Mouse (Mus musculus) CH12.LX (cell line): ENCODE measurements at regions not wholly inside any gene's neighbourhood (a gene's known extent, or its start where the extent isn't known, plus 50 kb on each side); places are given as distances from the start of the nearest gene placed in this dataset.

ENCODE experiments used
- DNase-seq: peaks from one replicate; pipeline ENCODE4 v3.0.0-alpha.2; 2013; ENCODE audit errors: extremely low read depth
- H3K27ac ChIP-seq: 2 replicates; pipeline ENCODE4 v1.5.1; 2012; ENCODE audit warnings: low read depth, mild to moderate bottlenecking, control low read depth, moderate library complexity; ENCODE audit not compliant: insufficient read depth
- H3K27me3 ChIP-seq: replicated peaks from 2 replicates; pipeline ENCODE3; 2012; ENCODE audit warnings: inconsistent platforms
- H3K36me3 ChIP-seq, 2 experiments: replicated peaks in 1 of 2; 2 replicates each; pipeline versions ENCODE3 to v1.6.1; 2012; ENCODE audit warnings: inconsistent platforms in 1 of 2, low read length in 1 of 2, mild to moderate bottlenecking in 1 of 2, mixed read lengths in 1 of 2, moderate library complexity in 1 of 2; ENCODE audit not compliant: control insufficient read depth in 1 of 2, insufficient read depth in 1 of 2
- H3K4me1 ChIP-seq, 2 experiments: 2 replicates each; pipeline ENCODE4 v1.6.1; 2012; ENCODE audit warnings: inconsistent platforms in 1 of 2, moderate library complexity in 1 of 2; ENCODE audit not compliant: insufficient read depth in 2 of 2, control insufficient read depth in 1 of 2
- H3K4me2 ChIP-seq: 2 replicates; pipeline ENCODE4 v1.6.1; 2012; ENCODE audit warnings: low read depth, mild to moderate bottlenecking, control low read depth; ENCODE audit not compliant: poor library complexity, insufficient read depth, severe bottlenecking
- H3K4me3 ChIP-seq, 3 experiments: fragments of 150-350 bp in 1 of 3; sonication (generic) in 1 of 3; replicated peaks in 1 of 3; 2 replicates each; pipeline versions ENCODE3 to v1.5.1; 2011 to 2012; ENCODE audit warnings: low read depth in 2 of 3, low read length in 2 of 3, mild to moderate bottlenecking in 2 of 3, moderate library complexity in 2 of 3, control low read depth in 1 of 3, improper control_type of control experiment in 1 of 3, inconsistent platforms in 1 of 3, mixed read lengths in 1 of 3; ENCODE audit not compliant: poor library complexity in 1 of 3
- H3K79me2 ChIP-seq: replicated peaks from 2 replicates; pipeline ENCODE4 v1.6.1; 2012; ENCODE audit warnings: mild to moderate bottlenecking, moderate library complexity; ENCODE audit not compliant: control insufficient read depth, poor library complexity, insufficient read depth, severe bottlenecking; ENCODE audit errors: extremely low read depth
- H3K9ac ChIP-seq: 2 replicates; pipeline ENCODE4 v1.6.1; 2012; ENCODE audit warnings: low read depth, mild to moderate bottlenecking, control low read depth, moderate library complexity; ENCODE audit not compliant: insufficient read depth
- H3K9me3 ChIP-seq: replicated peaks from 2 replicates; pipeline ENCODE3; 2012; ENCODE audit warnings: low read length, inconsistent platforms, mixed read lengths
- CHD2 ChIP-seq: IDR thresholded peaks from 2 replicates; pipeline ENCODE4 v1.6.1; 2011; ENCODE audit warnings: low read length, improper control_type of control experiment
- CTCF ChIP-seq, 2 experiments: IDR thresholded peaks in 1 of 2; conservative IDR thresholded peaks in 1 of 2; 2 replicates each; pipeline ENCODE4 v1.5.1; 2011 to 2012; ENCODE audit warnings: low read depth in 2 of 2, low read length in 2 of 2, improper control_type of control experiment in 1 of 2, inconsistent platforms in 1 of 2, mild to moderate bottlenecking in 1 of 2, moderate library complexity in 1 of 2
- GABPA ChIP-seq: IDR thresholded peaks from 2 replicates; pipeline ENCODE4 v1.6.1; 2012; ENCODE audit warnings: low read depth, low read length, improper control_type of control experiment, inconsistent platforms; ENCODE audit not compliant: insufficient replicate concordance
- IRF4 ChIP-seq: IDR thresholded peaks from 2 replicates; pipeline ENCODE4 v1.6.1; 2014; ENCODE audit warnings: low read depth, mild to moderate bottlenecking, inconsistent platforms, low read length, improper control_type of control experiment
- MAFK ChIP-seq: IDR thresholded peaks from 2 replicates; pipeline ENCODE4 v1.6.1; 2011; ENCODE audit warnings: low read length, improper control_type of control experiment; ENCODE audit not compliant: insufficient replicate concordance
- MAX ChIP-seq: IDR thresholded peaks from 2 replicates; pipeline ENCODE4 v1.6.1; 2011; ENCODE audit warnings: low read length, improper control_type of control experiment
- MAZ ChIP-seq: IDR thresholded peaks from 2 replicates; pipeline ENCODE4 v1.6.1; 2012; ENCODE audit warnings: low read depth, mild to moderate bottlenecking, inconsistent platforms, low read length, improper control_type of control experiment, moderate library complexity
- MEF2A ChIP-seq: IDR thresholded peaks from 2 replicates; pipeline ENCODE4 v1.6.1; 2014; ENCODE audit warnings: low read depth, mild to moderate bottlenecking, inconsistent platforms, low read length, improper control_type of control experiment, borderline replicate concordance
- MXI1 ChIP-seq: IDR thresholded peaks from 2 replicates; pipeline ENCODE4 v1.6.1; 2011; ENCODE audit warnings: mild to moderate bottlenecking, low read depth, low read length, improper control_type of control experiment
- MYC ChIP-seq: IDR thresholded peaks from 2 replicates; pipeline ENCODE4 v1.6.1; 2011; ENCODE audit warnings: low read depth, mild to moderate bottlenecking, improper control_type of control experiment, low read length
- NRF1 ChIP-seq: IDR thresholded peaks from 2 replicates; pipeline ENCODE4 v1.6.1; 2014; ENCODE audit warnings: low read depth, mild to moderate bottlenecking, inconsistent platforms, low read length, improper control_type of control experiment, moderate library complexity
- POLR2A ChIP-seq: IDR thresholded peaks from 2 replicates; pipeline ENCODE4 v1.6.1; 2011; ENCODE audit warnings: low read depth, mild to moderate bottlenecking, improper control_type of control experiment, low read length
- SMC3 ChIP-seq: IDR thresholded peaks from 2 replicates; pipeline ENCODE4 v1.6.1; 2011; ENCODE audit warnings: low read depth, low read length, improper control_type of control experiment
- ZKSCAN1 ChIP-seq: IDR thresholded peaks from 2 replicates; pipeline ENCODE4 v1.6.1; 2012; ENCODE audit warnings: low read depth, inconsistent platforms, low read length, improper control_type of control experiment, borderline replicate concordance
- ZMIZ1 ChIP-seq: IDR thresholded peaks from 2 replicates; pipeline ENCODE4 v1.6.1; 2012; ENCODE audit warnings: low read depth, mild to moderate bottlenecking, inconsistent platforms, low read length, improper control_type of control experiment
- ZNF384 ChIP-seq: IDR thresholded peaks from 2 replicates; pipeline ENCODE4 v1.6.1; 2012; ENCODE audit warnings: low read depth, low read length, improper control_type of control experiment, inconsistent platforms
- dilution Hi-C: fragments of 300-500 bp; cut with MboI; formaldehyde crosslinking; loops from 2 replicates; pipeline ENCODE4 v1.14.3; 2020; ENCODE audit warnings: low sequenced_read_pairs; ENCODE audit not compliant: extremely low pct_unique_long_range_greater_than_20kb, extremely low pct_ligation_motif_present
- in situ Hi-C: fragments of 300-500 bp; cut with MboI; formaldehyde crosslinking; loops from 3 replicates; pipeline ENCODE4 v1.14.3; 2019; ENCODE audit warnings: low sequenced_read_pairs, low pct_ligation_motif_present, low pct_unique_long_range_greater_than_20kb, mixed read lengths

GRCm38 (mm10) chr1:121153476-121153875, 178.9 kb downstream of the Insig2 start:
- no peak for TF ChIP-seq MAFK
- no peak overlapping the region for H3K9ac ChIP-seq
- in situ Hi-C loops: no loop called here

GRCm38 (mm10) chr1:121154616-121155015, 177.8 kb downstream of the Insig2 start:
- no peaks in the 10 kb centered on the region for H3K9me3 ChIP-seq
- H3K27me3 ChIP-seq: no peaks in the 10 kb centered on the region
- H3K9ac ChIP-seq: no peak overlapping the region
- no peak overlapping the region for H3K4me3 ChIP-seq
- dilution Hi-C loops (no loop called here), in situ Hi-C loops (no loop called here)
- TF ChIP-seq NRF1 (no peak), MYC (no peak), CTCF (conservative IDR thresholded peaks at IDR 0.05 in 1 of 2, IDR thresholded peaks at IDR 0.05 in 1 of 2; ENCODE audit: low read depth in 2 of 2, low read length in 2 of 2) (no peak), CHD2 (no peak), MXI1 (no peak), MAX (no peak), SMC3 (no peak), IRF4 (no peak), ZNF384 (no peak), GABPA (no peak), MAZ (no peak), ZKSCAN1 (no peak), MEF2A (no peak), MAFK (no peak), ZMIZ1 (no peak), POLR2A (no peak)
- no peak for DNase-seq
- H3K4me2 ChIP-seq: no peak overlapping the region
- H3K4me1 ChIP-seq: peaks cover 0 to 18% of the 10 kb centered on the region in 2 experiments; a peak in 2 of 4 replicates
- no peaks in the 10 kb centered on the region for H3K79me2 ChIP-seq
- H3K27ac ChIP-seq: no peak overlapping the region
- no peaks in the 10 kb centered on the region for H3K36me3 ChIP-seq

More at GRCm38 (mm10) chr1:121153476-121153875, 178.9 kb downstream of the Insig2 start:
- Histone ChIP-seq H3K9me3 (peaks cover 3% of the 10 kb centered on the region), H3K27ac (no peak overlapping the region), H3K4me1 (peaks cover 0 to 26% of the 10 kb centered on the region in 2 experiments; a peak in 2 of 4 replicates), H3K36me3 (no peaks in the 10 kb centered on the region), H3K79me2 (no peaks in the 10 kb centered on the region), H3K27me3 (no peaks in the 10 kb centered on the region), H3K4me3 (no peak overlapping the region), H3K4me2 (no peak overlapping the region)
- DNase-seq: no peak
- dilution Hi-C loops: no loop called here
